ENCODE assay signal across 9 mouse cellular contexts in the genomic region with DNA sequence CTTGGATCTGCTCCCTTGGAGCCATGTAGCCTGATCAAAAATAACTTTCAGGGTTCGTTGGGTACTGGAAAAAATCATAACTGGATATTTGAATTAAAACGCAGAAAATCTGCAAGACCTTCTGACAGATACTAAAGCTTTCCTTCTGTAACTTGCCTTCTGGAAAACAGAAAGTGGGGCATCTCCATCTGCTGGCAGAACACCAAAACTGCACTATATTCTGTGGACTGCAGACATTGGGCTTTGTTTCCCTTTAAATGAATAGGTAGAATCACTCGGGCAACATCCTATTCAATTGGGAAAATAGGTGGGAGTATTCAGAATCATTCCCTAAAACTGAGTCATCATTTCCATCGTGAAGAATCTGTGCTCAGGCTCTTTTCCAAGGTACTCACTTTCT.
DNase-seq lines count a peak whose midpoint lies in the region; ATAC-seq and TF ChIP-seq lines count a peak whose summit lies in the region.
"Had no signal": no experiment of that assay in that cellular context is flagged by ENCODE, and none has a peak within 500 bp of the region (broad histone marks: within the 10 kb centered on the region; RNA-seq: fewer than 3 reads in every experiment).

No protein-coding gene starts in this region.

- H3K4me2 ChIP-seq in heart, postnatal 0 days (ENCODE audit: low read depth, low read length), result peak overlapping the region; percentile 4; the same call in 1 of the 2 replicates
- no peak overlapping the region for H3K4me2 ChIP-seq in midbrain, embryonic 14.5 days (ENCODE audit: low read length)

- no peak overlapping the region for H3K9ac ChIP-seq in heart, postnatal 0 days (replicated peaks; ENCODE audit: low read depth, low read length)
- H3K9ac ChIP-seq in ES-E14 (ENCODE audit: insufficient read depth, low read depth, low read length, poor library complexity, severe bottlenecking), result no peak overlapping the region
- H3K9ac ChIP-seq in midbrain, embryonic 14.5 days (replicated peaks; ENCODE audit: low read length), result no peak overlapping the region

- intact Hi-C loops in heart, postnatal 36 days (cut with DNase I), result loop anchor here (5.0 to 10.0 kb wide), 2 partner anchors 164 to 1209 kb away; no protein-coding TSS in a partner anchor

- no peaks in the 10 kb centered on the region for H3K36me3 ChIP-seq in heart, postnatal 0 days (replicated peaks; ENCODE audit: control insufficient read depth, insufficient read depth, low read length)
- H3K36me3 ChIP-seq in ES-E14 (ENCODE audit: control insufficient read depth, insufficient read depth, low read length, poor library complexity, severe bottlenecking), result no peaks in the 10 kb centered on the region
- H3K36me3 ChIP-seq in midbrain, embryonic 14.5 days (ENCODE audit: control insufficient read depth, insufficient read depth, low read length), result no peaks in the 10 kb centered on the region

- H3K4me1 ChIP-seq in heart, postnatal 0 days (ENCODE audit: control insufficient read depth, insufficient read depth), result no peaks in the 10 kb centered on the region
- H3K4me1 ChIP-seq in ES-E14 (ENCODE audit: control insufficient read depth in 2 of 2, insufficient read depth in 2 of 2, low read length in 2 of 2, poor library complexity in 1 of 2), result no peaks in the 10 kb centered on the region
- H3K4me1 ChIP-seq in cerebellum, adult 2 months (ENCODE audit: control insufficient read depth, insufficient read depth, low read length), result no peaks in the 10 kb centered on the region
- H3K4me1 ChIP-seq in midbrain, embryonic 14.5 days (ENCODE audit: control insufficient read depth, insufficient read depth, low read length), result no peaks in the 10 kb centered on the region

- H3K4me3 ChIP-seq in heart, postnatal 0 days (ENCODE audit: low read depth, low read length), result no peak overlapping the region
- no peak overlapping the region for H3K4me3 ChIP-seq in ES-E14 (ENCODE audit: insufficient read depth in 1 of 2, low read depth in 1 of 2, low read length in 2 of 2, poor library complexity in 1 of 2, severe bottlenecking in 1 of 2)
- no peak overlapping the region for H3K4me3 ChIP-seq in cerebellum, adult 2 months (replicated peaks; ENCODE audit: insufficient read depth, low read depth, low read length)
- H3K4me3 ChIP-seq in midbrain, embryonic 14.5 days (replicated peaks; ENCODE audit: low read depth, low read length), result no peak overlapping the region

- in situ Hi-C loops in ES-E14 (cut with MboI; ENCODE audit: low sequenced_read_pairs in 2 of 2, unreplicated experiment in 2 of 2), result no loop called here

- WGBS in heart, postnatal 0 days, result 11% methylated on average over 4 of the region's 4 CpGs
- WGBS in cerebellum, adult 2 months, result 5% methylated on average over 4 of the region's 4 CpGs
- WGBS in midbrain, embryonic 14.5 days, result 27% methylated on average over 4 of the region's 4 CpGs

- no peaks in the 10 kb centered on the region for H3K9me3 ChIP-seq in heart, postnatal 0 days (replicated peaks; ENCODE audit: control insufficient read depth, low read length)
- H3K9me3 ChIP-seq in ES-E14 (ENCODE audit: control insufficient read depth, insufficient read depth, low read depth, low read length), result no peaks in the 10 kb centered on the region
- H3K9me3 ChIP-seq in midbrain, embryonic 14.5 days (ENCODE audit: control insufficient read depth, low read length), result no peaks in the 10 kb centered on the region

- no peak overlapping the region for H3K27ac ChIP-seq in heart, postnatal 0 days (ENCODE audit: low read depth)
- H3K27ac ChIP-seq in ES-E14 (ENCODE audit: insufficient read depth, low read depth, low read length, poor library complexity, severe bottlenecking), result no peak overlapping the region
- no peak overlapping the region for H3K27ac ChIP-seq in cerebellum, adult 2 months (ENCODE audit: insufficient read depth, low read length)
- H3K27ac ChIP-seq in midbrain, embryonic 14.5 days (replicated peaks; ENCODE audit: low read depth, low read length), result no peak overlapping the region
- H3K27ac ChIP-seq: macrophage had no signal

- DNase-seq in heart, postnatal 0 days (ENCODE audit: low spot score), result peak; percentile 16
- DNase-seq in heart, postnatal 36 days, result no peak
- no peak for DNase-seq in ES-E14 (ENCODE audit: low read depth, low spot score)
- DNase-seq in cerebellum, adult 2 months, result peak; percentile 8 to 10
- peak; percentile 16 to 27 for DNase-seq in kidney, postnatal 36 days
- DNase-seq in midbrain, embryonic 14.5 days, result peak; percentile 77
- no peak for DNase-seq in thymus, adult 18-20 months
- DNase-seq in T-cell, adult 2 months (ENCODE audit: low spot score), result no peak

- TF ChIP-seq POLR2A in cerebellum, adult 2 months (IDR thresholded peaks at IDR 0.05; ENCODE audit: borderline replicate concordance, insufficient read depth, low read length), result no peak

- TF ChIP-seq EP300 in heart, postnatal 0 days (IDR thresholded peaks at IDR 0.05; ENCODE audit: low read depth), result no peak

- no peak for ATAC-seq in heart, postnatal 0 days (ENCODE audit: insufficient read depth, low read depth)
- ATAC-seq in midbrain, embryonic 14.5 days (ENCODE audit: low FRiP score, low TSS enrichment), result no peak

- H3K27me3 ChIP-seq in heart, postnatal 0 days (ENCODE audit: control insufficient read depth, insufficient read depth, low read length), result no peaks in the 10 kb centered on the region
- H3K27me3 ChIP-seq in cerebellum, adult 2 months (ENCODE audit: control insufficient read depth, insufficient read depth, low read length), result no peaks in the 10 kb centered on the region
- no peaks in the 10 kb centered on the region for H3K27me3 ChIP-seq in midbrain, embryonic 14.5 days (ENCODE audit: control insufficient read depth, insufficient read depth, low read length)

- TF ChIP-seq CTCF in heart, postnatal 0 days (IDR thresholded peaks at IDR 0.05; ENCODE audit: low read depth), result peak; percentile 61
- no peak for TF ChIP-seq CTCF in cerebellum, adult 2 months (IDR thresholded peaks at IDR 0.05; ENCODE audit: borderline replicate concordance, insufficient read depth, low read depth, low read length)

TF ChIP-seq in ES-E14, 5 proteins besides CTCF, POLR2A, EP300 and RAD21:
- TF ChIP-seq ZC3H11A (IDR thresholded peaks at IDR 0.05; ENCODE audit: borderline replicate concordance, low read depth, low read length), result peak; percentile 38; the same call in 1 of the 2 replicates
- no peak for TF ChIP-seq CHD2 (IDR thresholded peaks at IDR 0.05; ENCODE audit: low read depth, low read length)

Comparison
In these comparisons a context has a peak if more than half of its experiments do, and no peak if none do; other contexts are left out.
1. DNase-seq: peak in heart, postnatal 0 days (single experiment), cerebellum, adult 2 months (2 of 2), kidney, postnatal 36 days (2 of 2) and midbrain, embryonic 14.5 days (single experiment); none in heart, postnatal 36 days (0 of 2), ES-E14 (single experiment), thymus, adult 18-20 months (0 of 2) and T-cell, adult 2 months (single experiment).